Mouse (Mus musculus) cerebellum, adult 2 months (tissue): ENCODE results near the gene Meis2.

Experiments
- CTCF ChIP-seq: fragments of 200-500 bp; IDR thresholded peaks from 2 replicates; pipeline ENCODE4 v1.5.1; 2011; ENCODE audit warnings: low read depth, mild to moderate bottlenecking, control low read depth, low read length, moderate library complexity, borderline replicate concordance; ENCODE audit not compliant: insufficient read depth
- POLR2A ChIP-seq: fragments of 200-500 bp; IDR thresholded peaks from 2 replicates; pipeline ENCODE4 v1.6.1; 2011; ENCODE audit warnings: low read length, control low read depth, borderline replicate concordance; ENCODE audit not compliant: insufficient read depth

- TF ChIP-seq CTCF: no peak
- TF ChIP-seq POLR2A: no peak
Measured at GRCm38 (mm10) chr2:115925744-115926143, 139.9 kb downstream of the Meis2 start.
